Mouse (Mus musculus) brown adipose tissue, adult 24 weeks (tissue): ENCODE data around the gene Ccl1. TPM values are rescaled to one million over a fixed set of nuclear protein-coding genes. Genes with fewer than 3 reads are reported as not detected.

Experiments used
- H3K27ac ChIP-seq: fragments of 200-500 bp; replicated peaks from 2 replicates; pipeline ENCODE4 v1.5.1; 2012; ENCODE audit warnings: low read depth, mild to moderate bottlenecking, low read length
- H3K4me1 ChIP-seq: fragments of 200-500 bp; 2 replicates; pipeline ENCODE4 v1.6.1; 2012; ENCODE audit warnings: low read length, mixed read lengths; ENCODE audit not compliant: control insufficient read depth, insufficient read depth, insufficient read length
- H3K4me3 ChIP-seq: fragments of 200-500 bp; 2 replicates; pipeline ENCODE4 v1.5.1; 2012; ENCODE audit warnings: low read depth, mild to moderate bottlenecking, low read length, moderate library complexity; ENCODE audit not compliant: insufficient read depth
- polyA plus RNA-seq: library from polyadenylated mRNA; stranded (reverse); fragments of >200 nt; gene quantifications from 2 replicates; pipeline ENCODE4 v1.2.4, GENCODE M21; 2012; ENCODE audit not compliant: missing spikeins, insufficient read depth, insufficient read length

The Ccl1 gene
- polyA plus RNA-seq = not detected in 2 replicates

GRCm38 (mm10) chr11:82305590-82305989 is at the start of gene Ccl1:
Gene Ccl1 (minus strand): TSS chr11:82305690.
- H3K27ac ChIP-seq = no peak within 1 kb of the TSS
- no peaks in the 10 kb centered on the region for H3K4me1 ChIP-seq
- no peak within 1 kb of the TSS for H3K4me3 ChIP-seq

GRCm38 (mm10) chr11:82351039-82351438 is 45.5 kb upstream of the Ccl1 start:
- no peak overlapping the region for H3K27ac ChIP-seq
- no peaks in the 10 kb centered on the region for H3K4me1 ChIP-seq
- H3K4me3 ChIP-seq = no peak overlapping the region

- H3K27ac ChIP-seq = no peak overlapping the region
- H3K4me1 ChIP-seq = no peaks in the 10 kb centered on the region
- H3K4me3 ChIP-seq = no peak overlapping the region
Measured at GRCm38 (mm10) chr11:82340900-82341299, 35.4 kb upstream of the Ccl1 start.

- H3K4me3 ChIP-seq = no peak overlapping the region
- H3K4me1 ChIP-seq = no peaks in the 10 kb centered on the region
- H3K27ac ChIP-seq = no peak overlapping the region
Measured at GRCm38 (mm10) chr11:82340416-82340815, 34.9 kb upstream of the Ccl1 start.

GRCm38 (mm10) chr11:82339921-82340401 is 34.5 kb upstream of the Ccl1 start:
- no peak overlapping the region for H3K27ac ChIP-seq

GRCm38 (mm10) chr11:82313153-82313552 is 7.7 kb upstream of the Ccl1 start:
- Histone ChIP-seq H3K4me1 (no peaks in the 10 kb centered on the region), H3K27ac (no peak overlapping the region), H3K4me3 (no peak overlapping the region)

More at GRCm38 (mm10) chr11:82339921-82340401, 34.5 kb upstream of the Ccl1 start:
- Histone ChIP-seq H3K4me1 (no peaks in the 10 kb centered on the region), H3K4me3 (no peak overlapping the region)

GRCm38 (mm10) chr11:82310336-82311045 is 5.0 kb upstream of the Ccl1 start:
- Histone ChIP-seq H3K27ac (no peak overlapping the region), H3K4me1 (no peaks in the 10 kb centered on the region), H3K4me3 (no peak overlapping the region)

- no peak overlapping the region for H3K4me3 ChIP-seq
- H3K27ac ChIP-seq = no peak overlapping the region
- no peaks in the 10 kb centered on the region for H3K4me1 ChIP-seq
Measured at GRCm38 (mm10) chr11:82297895-82298294, 7.6 kb downstream of the Ccl1 start.

GRCm38 (mm10) chr11:82290841-82291240 is 14.6 kb downstream of the Ccl1 start:
- H3K27ac ChIP-seq = no peak overlapping the region
- H3K4me3 ChIP-seq = no peak overlapping the region
- H3K4me1 ChIP-seq = no peaks in the 10 kb centered on the region

GRCm38 (mm10) chr11:82274149-82274812 is 31.2 kb downstream of the Ccl1 start:
- H3K4me3 ChIP-seq = no peak overlapping the region
- H3K4me1 ChIP-seq = no peaks in the 10 kb centered on the region
- no peak overlapping the region for H3K27ac ChIP-seq

- no peaks in the 10 kb centered on the region for H3K4me1 ChIP-seq
- H3K4me3 ChIP-seq = no peak overlapping the region
- no peak overlapping the region for H3K27ac ChIP-seq
Measured at GRCm38 (mm10) chr11:82259131-82259530, 46.4 kb downstream of the Ccl1 start.

GRCm38 (mm10) chr11:82255601-82256000 is 49.9 kb downstream of the Ccl1 start:
- H3K4me1 ChIP-seq = no peaks in the 10 kb centered on the region
- H3K27ac ChIP-seq = no peak overlapping the region
- no peak overlapping the region for H3K4me3 ChIP-seq

- H3K4me3 ChIP-seq = no peak overlapping the region
- no peak overlapping the region for H3K27ac ChIP-seq
- no peaks in the 10 kb centered on the region for H3K4me1 ChIP-seq
Measured at GRCm38 (mm10) chr11:82253421-82253820, 52.1 kb downstream of the Ccl1 start.

- no peak overlapping the region for H3K4me3 ChIP-seq
- no peak overlapping the region for H3K27ac ChIP-seq
- H3K4me1 ChIP-seq = no peaks in the 10 kb centered on the region
Measured at GRCm38 (mm10) chr11:82251251-82251650, 54.2 kb downstream of the Ccl1 start.

- Histone ChIP-seq H3K27ac (no peak overlapping the region), H3K4me1 (no peaks in the 10 kb centered on the region)
Measured at GRCm38 (mm10) chr11:82249945-82250344, 55.5 kb downstream of the Ccl1 start.

GRCm38 (mm10) chr11:82237439-82237838 is 68.1 kb downstream of the Ccl1 start:
- H3K4me1 ChIP-seq = no peaks in the 10 kb centered on the region
- no peak overlapping the region for H3K4me3 ChIP-seq
- no peak overlapping the region for H3K27ac ChIP-seq

More at GRCm38 (mm10) chr11:82249945-82250344, 55.5 kb downstream of the Ccl1 start:
- H3K4me3 ChIP-seq = no peak overlapping the region
